Mouse (Mus musculus): ENCODE data around the gene Tmem121.

The Tmem121 gene

GRCm38 (mm10) chr12:113185442-113186291 is at the start of gene Tmem121:
Gene Tmem121, plus strand, starts transcription at chr12:113185930.
- DNase-seq = peak; percentile 18

- no peak for DNase-seq
Observed at GRCm38 (mm10) chr12:113136492-113137020, 49.2 kb upstream of the Tmem121 start.

- DNase-seq = no peak
Observed at GRCm38 (mm10) chr12:113137260-113138213, 48.2 kb upstream of the Tmem121 start.

- no peak for DNase-seq
Observed at GRCm38 (mm10) chr12:113138291-113138690, 47.4 kb upstream of the Tmem121 start.

GRCm38 (mm10) chr12:113138901-113139864 is 46.5 kb upstream of the Tmem121 start:
- peak; percentile 54 for DNase-seq

GRCm38 (mm10) chr12:113139908-113140615 is 45.7 kb upstream of the Tmem121 start, which contains the start of gene Crip2:
Gene Crip2, plus strand, starts transcription at chr12:113140236.
- peak; percentile 91 for DNase-seq

- peak; percentile 58 for DNase-seq
Observed at GRCm38 (mm10) chr12:113140616-113141411, 44.9 kb upstream of the Tmem121 start.

- DNase-seq = peak; percentile 67
Observed at GRCm38 (mm10) chr12:113141531-113141973, 44.2 kb upstream of the Tmem121 start.

GRCm38 (mm10) chr12:113142021-113142975 is 43.4 kb upstream of the Tmem121 start:
- DNase-seq = peak; percentile 76

- DNase-seq = peak; percentile 22
Observed at GRCm38 (mm10) chr12:113143164-113143563, 42.6 kb upstream of the Tmem121 start.

GRCm38 (mm10) chr12:113144001-113144756 is 41.6 kb upstream of the Tmem121 start:
- peak; percentile 62 for DNase-seq

GRCm38 (mm10) chr12:113144886-113145285 is 40.8 kb upstream of the Tmem121 start:
- no peak for DNase-seq

- no peak for DNase-seq
Observed at GRCm38 (mm10) chr12:113145591-113145990, 40.1 kb upstream of the Tmem121 start.

GRCm38 (mm10) chr12:113146112-113147057 is 39.3 kb upstream of the Tmem121 start, which contains the start of gene Crip1:
Gene Crip1, plus strand, starts transcription at chr12:113146316.
- peak; percentile 90 for DNase-seq

- DNase-seq = no peak
Observed at GRCm38 (mm10) chr12:113147481-113147880, 38.2 kb upstream of the Tmem121 start.

- no peak for DNase-seq
Observed at GRCm38 (mm10) chr12:113148381-113149035, 37.2 kb upstream of the Tmem121 start.
